Mouse (Mus musculus) stomach, embryonic 16.5 days (tissue): ENCODE results near the gene Ctsc. TPM values are rescaled to one million over a fixed set of nuclear protein-coding genes. Genes with fewer than 3 reads are reported as not detected.
"Not testable (repeated sequence)": the region's sequence is repeated elsewhere in the genome, so short reads cannot be mapped to it uniquely, and the experiment has no call there.

ENCODE experiments used
- ATAC-seq: fragments of 200-750 bp; cut with Nextera tagmentation; 2 replicates; pipeline ENCODE4 v1.8.0; 2017; ENCODE audit warnings: moderate number of reproducible peaks, moderate TSS enrichment; ENCODE audit not compliant: insufficient read depth, low FRiP score
- H3K27ac ChIP-seq: fragments of 300-500 bp; sonication (generic); 2 replicates; pipeline ENCODE4 v1.5.1; 2014; ENCODE audit warnings: low read length
- H3K27me3 ChIP-seq: fragments of 300-500 bp; sonication (generic); 2 replicates; pipeline ENCODE4 v1.6.1; 2014; ENCODE audit warnings: low read length, control low read depth, mixed read lengths; ENCODE audit not compliant: control insufficient read depth, insufficient read depth
- H3K36me3 ChIP-seq: fragments of 300-500 bp; sonication (generic); 2 replicates; pipeline ENCODE4 v1.6.1; 2014; ENCODE audit warnings: low read length; ENCODE audit not compliant: control insufficient read depth, insufficient read depth
- H3K4me1 ChIP-seq: fragments of 300-500 bp; sonication (generic); 2 replicates; pipeline ENCODE4 v1.6.1; 2014; ENCODE audit warnings: low read length, control low read depth, mixed read lengths; ENCODE audit not compliant: control insufficient read depth, insufficient read depth
- H3K4me2 ChIP-seq: fragments of 300-500 bp; sonication (generic); 2 replicates; pipeline ENCODE4 v1.6.1; 2014; ENCODE audit warnings: low read depth, low read length, mixed read lengths
- H3K4me3 ChIP-seq: fragments of 300-500 bp; sonication (generic); replicated peaks from 2 replicates; pipeline ENCODE4 v1.5.1; 2014; ENCODE audit warnings: mild to moderate bottlenecking, low read length
- H3K9ac ChIP-seq: fragments of 300-500 bp; sonication (generic); 2 replicates; pipeline ENCODE4 v1.6.1; 2014; ENCODE audit warnings: low read length
- H3K9me3 ChIP-seq: fragments of 300-500 bp; sonication (generic); replicated peaks from 2 replicates; pipeline ENCODE4 v1.6.1; 2016; ENCODE audit warnings: low read length, control low read depth; ENCODE audit not compliant: control insufficient read depth
- WGBS: fragments of 180-500 bp; shearing (Covaris S2); extraction: QIAGEN DNeasy Blood & Tissue Kit; methylation state at CpG from one replicate; pipeline ENCODE4 v1.1.7; 2014; 5-methylcytosine and 5-hydroxymethylcytosine counted together
- polyA plus RNA-seq: library from polyadenylated mRNA; unstranded; fragments of >200 nt; fragmentation: Nextera tagmentation; extraction: Ambion mirVana; gene quantifications from 2 replicates; pipeline ENCODE4 v1.2.1, GENCODE M21; 2015

Ctsc gene
- 141 and 144 TPM in 2 replicates for polyA plus RNA-seq

DNA sequence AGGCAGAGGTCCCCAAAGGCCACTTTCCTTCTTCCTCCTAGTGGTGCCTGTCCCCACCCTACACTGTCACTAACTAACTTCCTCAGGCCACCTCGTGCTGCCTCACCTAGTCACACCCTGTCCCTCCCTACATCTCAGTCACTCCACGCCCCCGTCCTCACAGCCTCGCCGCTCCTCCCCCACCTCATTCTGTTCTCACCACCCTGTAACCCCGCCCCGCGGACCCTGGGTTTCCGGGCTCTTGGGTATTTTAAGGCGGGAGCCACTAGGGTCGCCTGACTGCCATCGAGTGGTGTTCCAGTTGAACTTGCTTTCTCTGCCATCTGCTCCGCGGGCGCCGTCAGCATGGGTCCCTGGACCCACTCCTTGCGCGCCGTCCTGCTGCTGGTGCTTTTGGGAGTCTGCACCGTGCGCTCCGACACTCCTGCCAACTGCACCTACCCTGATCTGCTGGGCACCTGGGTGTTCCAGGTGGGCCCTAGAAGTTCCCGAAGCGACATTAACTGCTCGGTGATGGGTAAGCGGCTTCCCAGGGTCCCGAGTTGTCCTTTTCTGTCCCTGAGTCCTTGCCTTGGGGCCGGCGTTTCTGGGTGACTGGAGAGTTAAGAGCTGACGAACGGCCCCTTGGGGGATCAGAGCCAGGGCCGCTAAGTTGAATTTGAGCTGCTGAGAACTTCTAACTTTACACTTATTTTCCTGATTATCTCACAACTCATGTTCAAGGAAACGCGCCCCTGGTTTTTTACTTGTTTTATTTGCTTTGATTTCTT is at the start of gene Ctsc:
Gene Ctsc (plus strand): TSS at position 228 of the 770 bp plus-strand sequence.
- peak within 1 kb of the TSS; percentile 83 for H3K27ac ChIP-seq
- peaks cover 10% of the 10 kb centered on the region for H3K4me1 ChIP-seq
- peak; percentile 99 for ATAC-seq
- no peaks in the 10 kb centered on the region for H3K36me3 ChIP-seq
- H3K4me2 ChIP-seq = peak within 1 kb of the TSS; percentile 81
- no peaks in the 10 kb centered on the region for H3K27me3 ChIP-seq
- peak within 1 kb of the TSS; percentile 66 for H3K4me3 ChIP-seq
- peak within 1 kb of the TSS; percentile 87 for H3K9ac ChIP-seq
- H3K9me3 ChIP-seq = no peaks in the 10 kb centered on the region
- 1% methylated on average over 34 of the region's 34 CpGs for WGBS

DNA sequence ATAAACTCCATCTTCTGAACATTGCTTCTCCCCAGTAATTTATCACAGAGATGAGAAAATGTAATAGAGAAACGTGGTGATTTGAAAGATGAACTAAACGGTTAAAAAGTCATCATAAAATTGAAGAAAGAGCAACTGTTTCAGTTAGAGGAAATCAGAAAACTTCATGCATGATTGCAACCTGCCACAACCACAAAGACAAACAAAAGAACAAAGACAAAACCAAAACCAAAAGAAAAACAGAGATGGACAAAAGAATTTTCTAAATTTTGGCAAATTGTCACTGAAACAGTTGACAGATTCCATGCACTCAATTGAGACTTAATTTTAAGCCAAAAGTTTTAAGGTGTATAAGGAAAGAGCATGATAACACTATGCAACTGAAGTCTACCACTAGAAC is 48.8 kb upstream of the Ctsc start:
- Histone ChIP-seq H3K27me3 (no peaks in the 10 kb centered on the region), H3K9me3 (no peaks in the 10 kb centered on the region), H3K4me1 (no peaks in the 10 kb centered on the region), H3K27ac (no peak overlapping the region), H3K36me3 (no peaks in the 10 kb centered on the region), H3K9ac (no peak overlapping the region), H3K4me2 (no peak overlapping the region), H3K4me3 (no peak overlapping the region)
- no peak for ATAC-seq
- WGBS = 64% methylated on average over 2 of the region's 2 CpGs

DNA sequence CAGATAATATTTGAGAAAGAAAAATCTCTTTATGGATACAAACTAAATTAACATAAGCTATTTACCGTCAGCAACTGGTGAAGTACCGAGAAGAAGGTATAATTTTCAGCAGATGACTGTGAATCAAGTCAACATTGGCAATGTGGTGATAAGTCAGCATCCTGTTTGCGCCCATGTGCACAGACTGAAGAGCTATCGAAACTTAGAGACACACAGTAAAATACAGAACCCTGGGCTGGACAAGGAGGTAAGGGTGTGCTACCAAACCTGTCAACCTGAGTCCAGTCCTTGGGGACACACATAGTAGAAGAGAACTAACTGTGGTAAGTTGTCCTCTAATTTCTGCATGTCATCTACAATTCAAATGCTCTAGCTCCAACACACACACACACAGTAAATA is 47.8 kb upstream of the Ctsc start:
- Histone ChIP-seq H3K36me3 (no peaks in the 10 kb centered on the region), H3K27me3 (no peaks in the 10 kb centered on the region), H3K4me3 (no peak overlapping the region), H3K4me1 (no peaks in the 10 kb centered on the region), H3K9ac (no peak overlapping the region), H3K9me3 (no peaks in the 10 kb centered on the region), H3K27ac (no peak overlapping the region), H3K4me2 (no peak overlapping the region)
- 88% methylated on average over 4 of the region's 4 CpGs for WGBS
- ATAC-seq = no peak

DNA sequence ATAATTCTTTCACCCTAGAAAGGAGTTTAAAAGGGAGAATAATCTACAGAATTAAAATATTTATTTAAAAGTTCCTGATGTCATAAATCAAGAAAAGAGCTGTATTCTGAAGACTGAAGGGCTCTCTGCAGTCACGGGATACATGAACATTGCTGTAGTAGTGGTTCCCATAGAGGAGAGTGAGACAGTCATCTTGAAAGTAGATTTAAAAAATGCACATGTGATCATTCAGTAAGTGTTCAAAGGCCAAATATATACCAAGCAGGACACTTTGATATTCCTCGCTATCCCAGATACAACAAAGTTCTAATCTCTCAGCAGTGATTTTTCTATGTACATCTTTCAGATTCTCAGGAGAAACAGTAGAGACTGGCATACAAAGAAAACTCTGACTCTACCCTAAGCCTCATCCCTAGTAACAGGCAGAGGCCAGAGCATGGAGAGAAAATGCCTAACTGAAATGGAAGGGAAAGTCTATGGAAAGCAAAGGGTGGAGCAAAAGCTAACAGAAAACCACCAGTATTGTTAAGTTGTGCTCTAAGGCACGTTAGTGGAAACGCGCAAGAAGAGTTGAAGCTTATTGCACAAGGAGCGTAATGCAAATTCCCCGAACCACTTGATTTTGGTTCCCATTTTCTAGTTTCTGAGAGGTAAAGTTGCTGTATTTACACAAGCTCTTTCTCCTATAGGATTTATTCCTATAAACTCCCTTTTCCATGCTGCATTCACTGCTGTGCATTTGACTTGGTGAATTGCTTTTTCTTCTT is 46.9 kb upstream of the Ctsc start:
- Histone ChIP-seq H3K9me3 (no peaks in the 10 kb centered on the region), H3K9ac (no peak overlapping the region), H3K27me3 (no peaks in the 10 kb centered on the region), H3K4me1 (no peaks in the 10 kb centered on the region), H3K4me3 (no peak overlapping the region), H3K4me2 (no peak overlapping the region), H3K27ac (no peak overlapping the region), H3K36me3 (no peaks in the 10 kb centered on the region)
- ATAC-seq = no peak
- WGBS = 80% methylated on average over 7 of the region's 7 CpGs

DNA sequence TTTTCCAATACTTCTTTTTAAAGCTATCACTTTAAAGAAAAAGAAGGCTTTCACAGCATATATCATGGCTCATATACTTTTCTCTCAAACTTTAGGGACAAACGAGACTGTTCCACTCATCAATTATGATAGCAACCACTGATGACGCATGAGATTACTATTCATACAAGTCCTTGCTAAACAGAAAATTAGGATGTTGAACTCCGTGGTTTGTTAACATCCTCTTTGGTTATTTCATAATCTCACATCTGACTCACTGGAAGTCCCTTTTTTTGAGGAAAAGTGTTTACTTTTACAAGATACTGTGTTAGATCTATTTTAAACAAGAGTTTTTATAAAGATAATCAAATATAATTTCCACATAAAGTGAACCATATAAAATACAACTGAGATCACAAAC is 34.8 kb upstream of the Ctsc start:
- H3K9me3 ChIP-seq = no peaks in the 10 kb centered on the region
- H3K36me3 ChIP-seq = no peaks in the 10 kb centered on the region
- 30% methylated on average over 3 of the region's 3 CpGs for WGBS
- H3K9ac ChIP-seq = no peak overlapping the region
- no peak for ATAC-seq
- H3K27me3 ChIP-seq = no peaks in the 10 kb centered on the region
- H3K4me1 ChIP-seq = no peaks in the 10 kb centered on the region
- no peak overlapping the region for H3K4me3 ChIP-seq
- no peak overlapping the region for H3K27ac ChIP-seq
- H3K4me2 ChIP-seq = no peak overlapping the region

DNA sequence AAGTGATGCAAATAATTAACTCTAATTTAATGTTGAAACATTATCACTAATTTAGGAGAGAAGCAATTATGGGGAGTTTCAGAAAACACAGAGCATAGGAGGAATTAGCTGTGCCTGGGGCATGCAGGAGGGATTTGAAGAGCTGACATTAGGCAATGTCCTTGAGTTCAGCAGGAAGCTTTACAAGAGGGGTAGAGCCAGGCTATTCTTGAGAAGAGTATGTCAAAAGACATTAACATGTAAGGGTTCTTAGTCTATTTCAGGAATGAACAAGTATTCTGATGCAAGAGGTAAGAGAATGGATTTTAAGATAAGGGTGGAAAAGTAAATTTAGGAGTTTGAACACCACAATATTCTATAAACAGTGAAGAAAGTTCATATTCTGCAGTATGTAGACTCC is 33.4 kb upstream of the Ctsc start:
- H3K36me3 ChIP-seq = no peaks in the 10 kb centered on the region
- no peaks in the 10 kb centered on the region for H3K4me1 ChIP-seq
- no peak for ATAC-seq
- no peaks in the 10 kb centered on the region for H3K9me3 ChIP-seq
- no peak overlapping the region for H3K4me3 ChIP-seq
- H3K27ac ChIP-seq = no peak overlapping the region
- no peaks in the 10 kb centered on the region for H3K27me3 ChIP-seq
- H3K4me2 ChIP-seq = no peak overlapping the region
- no peak overlapping the region for H3K9ac ChIP-seq

DNA sequence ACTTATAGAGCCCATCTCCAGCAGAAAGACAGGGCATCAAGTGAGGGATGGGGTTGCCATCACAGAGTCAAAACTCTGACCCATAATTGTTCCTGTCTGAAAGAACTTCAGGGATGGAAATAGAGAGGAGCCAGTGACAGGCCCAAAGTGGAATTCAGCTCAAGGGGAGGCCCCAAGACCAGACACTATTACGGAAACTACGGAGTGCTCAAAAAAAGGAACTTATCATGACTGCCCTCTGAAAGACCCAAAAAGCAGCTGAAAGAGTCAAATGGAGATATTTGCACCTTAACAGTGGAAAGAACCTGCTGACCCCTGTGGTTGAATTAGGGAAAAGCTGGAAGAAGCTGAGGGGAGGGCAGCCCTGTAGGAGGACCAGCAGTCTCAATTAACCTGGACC is 27.5 kb upstream of the Ctsc start:
- H3K36me3 ChIP-seq, ATAC-seq, H3K9ac ChIP-seq, H3K4me2 ChIP-seq, H3K4me3 ChIP-seq, H3K27ac ChIP-seq, H3K27me3 ChIP-seq, H3K9me3 ChIP-seq, H3K4me1 ChIP-seq: not testable (repeated sequence)
- WGBS = 91% methylated on average over 2 of the region's 2 CpGs

DNA sequence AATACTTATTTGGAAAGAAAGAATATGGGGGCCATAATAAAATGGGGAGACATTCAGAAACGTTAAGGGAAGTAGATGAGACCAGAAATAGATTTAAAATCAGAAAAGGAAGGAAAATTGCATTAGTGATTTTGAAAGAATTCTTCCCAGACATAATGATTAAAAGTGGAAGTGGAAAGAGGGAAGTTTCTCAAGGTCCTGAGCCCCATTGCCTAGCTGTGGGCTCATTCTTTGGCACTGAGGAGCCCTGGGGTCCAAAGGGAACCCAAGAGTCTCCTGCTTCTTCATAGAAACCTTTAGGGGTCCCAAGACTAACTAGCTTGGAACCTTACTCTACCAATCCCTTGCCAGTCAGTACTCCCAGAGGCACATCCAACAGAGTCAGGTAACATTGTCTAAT is 26.4 kb upstream of the Ctsc start:
- 63% methylated on average over 1 of the region's 1 CpGs for WGBS
- Histone ChIP-seq H3K4me3 (no peak overlapping the region), H3K9me3 (no peaks in the 10 kb centered on the region), H3K9ac (no peak overlapping the region), H3K4me2 (no peak overlapping the region), H3K36me3 (no peaks in the 10 kb centered on the region), H3K27ac (no peak overlapping the region), H3K27me3 (no peaks in the 10 kb centered on the region), H3K4me1 (no peaks in the 10 kb centered on the region)
- ATAC-seq = no peak

DNA sequence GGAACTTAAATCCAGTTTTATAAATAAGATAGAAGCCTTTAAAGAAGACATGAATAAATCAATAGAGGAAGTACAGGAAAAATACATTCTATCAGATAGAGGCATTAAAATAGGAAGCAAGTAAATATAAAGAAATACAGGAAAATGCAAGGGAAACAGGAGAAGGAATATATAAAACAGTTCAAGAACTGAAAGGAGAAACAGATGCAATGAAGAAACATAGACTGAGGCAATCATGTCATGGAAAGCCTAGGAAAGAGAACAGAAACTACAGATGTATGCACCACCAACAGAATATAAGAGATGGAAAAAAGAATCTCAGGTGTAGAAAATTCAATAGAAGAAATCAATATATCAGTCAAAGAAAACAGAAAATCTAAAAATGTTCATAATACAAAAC is 25.8 kb upstream of the Ctsc start:
- Histone ChIP-seq H3K4me3 (no peak overlapping the region), H3K27ac (no peak overlapping the region), H3K9me3 (no peaks in the 10 kb centered on the region), H3K27me3 (no peaks in the 10 kb centered on the region), H3K4me1 (no peaks in the 10 kb centered on the region), H3K36me3 (no peaks in the 10 kb centered on the region), H3K4me2 (no peak overlapping the region), H3K9ac (no peak overlapping the region)
- no peak for ATAC-seq
